Mouse (Mus musculus) megakaryocyte, embryonic 14.5 days (primary cell): ENCODE data around the gene Xkr8. TPM values are rescaled to one million over a fixed set of nuclear protein-coding genes. Genes with fewer than 3 reads are reported as not detected.
"Not testable (repeated sequence)": the region's sequence is repeated elsewhere in the genome, so short reads cannot be mapped to it uniquely, and the experiment has no call there.

Experiments
- H3K27me3 ChIP-seq: replicated peaks from 2 replicates; pipeline ENCODE3; 2012; ENCODE audit warnings: inconsistent platforms
- H3K36me3 ChIP-seq: replicated peaks from 2 replicates; pipeline ENCODE3; 2012; ENCODE audit warnings: low read length, inconsistent platforms, mixed read lengths
- H3K4me1 ChIP-seq: 2 replicates; pipeline ENCODE4 v1.6.1; 2012; ENCODE audit warnings: inconsistent platforms
- H3K4me3 ChIP-seq: replicated peaks from 2 replicates; pipeline ENCODE3; 2012; ENCODE audit warnings: moderate library complexity, mild to moderate bottlenecking, inconsistent platforms
- H3K9me3 ChIP-seq: 2 replicates; pipeline ENCODE4 v1.6.1; 2012; ENCODE audit warnings: inconsistent platforms
- FLI1 ChIP-seq: IDR thresholded peaks from 2 replicates; pipeline ENCODE4 v1.6.1; 2012; ENCODE audit warnings: low read length, inconsistent platforms, mixed read lengths
- GATA1 ChIP-seq: IDR thresholded peaks from 3 replicates; pipeline ENCODE4 v1.6.1; 2012; ENCODE audit warnings: mixed read lengths, low read length, inconsistent platforms, borderline replicate concordance
- polyA plus RNA-seq: library from polyadenylated mRNA; stranded (reverse); fragments of >175 nt; gene quantifications from 2 replicates; pipeline ENCODE4 v1.2.3, GENCODE M21; 2012; ENCODE audit warnings: low replicate concordance; ENCODE audit not compliant: insufficient read depth

Xkr8 gene
- polyA plus RNA-seq: 0.26 TPM in 1 of 2 replicates, not detected in the other

DNA sequence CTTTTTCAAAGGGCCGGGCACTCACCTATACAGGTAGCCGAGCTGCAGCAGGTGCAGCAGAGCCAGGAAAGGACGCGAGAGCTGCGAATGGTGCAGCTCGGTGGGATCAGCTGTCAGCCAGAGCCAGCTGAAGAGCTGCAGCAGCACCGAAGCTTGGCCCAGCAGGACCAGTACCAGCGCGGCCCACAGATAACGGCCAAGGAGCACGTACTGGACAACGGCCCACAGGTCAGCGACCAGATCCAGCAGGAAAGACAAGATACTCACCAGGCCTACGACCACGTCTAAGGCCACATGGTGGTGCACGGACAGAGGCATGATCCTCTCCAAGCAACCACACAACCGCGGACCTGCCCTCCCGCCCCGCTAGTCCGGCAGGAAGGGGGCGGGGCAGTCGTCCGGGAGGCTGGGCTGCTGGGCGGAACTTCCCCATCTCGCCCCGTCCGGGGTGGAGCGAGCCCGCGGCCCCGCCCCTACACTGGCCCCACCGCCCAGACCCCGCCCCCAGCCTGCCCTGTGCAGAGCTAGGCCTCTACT is at the start of gene Xkr8:
Xkr8 (minus strand) TSS at position 399 of the 537 bp plus-strand sequence.
- Histone ChIP-seq H3K4me1 (peaks cover 58% of the 10 kb centered on the region), H3K4me3 (peak within 1 kb of the TSS; percentile 92)

DNA sequence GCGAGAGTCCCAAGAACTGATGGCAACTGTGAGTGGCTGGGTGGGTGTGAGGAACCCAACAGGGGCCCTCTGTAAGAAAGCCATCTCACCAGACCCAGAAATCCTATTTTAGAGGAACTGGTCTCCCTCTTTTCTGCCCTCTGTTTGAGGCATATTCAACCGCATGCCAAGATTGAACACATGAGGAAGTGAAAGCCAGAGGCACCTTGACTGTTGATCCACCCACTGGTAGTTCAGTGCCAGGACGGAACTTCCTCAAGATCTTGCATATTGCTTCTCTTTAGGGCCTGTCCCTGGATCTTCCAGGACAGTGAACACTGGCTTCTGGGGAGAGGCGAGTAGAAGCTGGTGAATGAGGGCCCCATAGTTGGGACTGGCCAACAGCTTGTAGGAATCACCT is 47.9 kb upstream of the Xkr8 start:
- peaks cover 61% of the 10 kb centered on the region for H3K36me3 ChIP-seq
- no peak overlapping the region for H3K4me3 ChIP-seq
- peaks cover 25% of the 10 kb centered on the region for H3K4me1 ChIP-seq
- TF ChIP-seq FLI1 (no peak), GATA1 (no peak)
- H3K27me3 ChIP-seq: no peaks in the 10 kb centered on the region
- H3K9me3 ChIP-seq: no peaks in the 10 kb centered on the region

More for the DNA sequence above, at the start of gene Xkr8:
- no peaks in the 10 kb centered on the region for H3K9me3 ChIP-seq
- TF ChIP-seq FLI1 (no peak), GATA1 (no peak)
- H3K27me3 ChIP-seq: peaks cover 11% of the 10 kb centered on the region
- H3K36me3 ChIP-seq: peaks cover 18% of the 10 kb centered on the region

DNA sequence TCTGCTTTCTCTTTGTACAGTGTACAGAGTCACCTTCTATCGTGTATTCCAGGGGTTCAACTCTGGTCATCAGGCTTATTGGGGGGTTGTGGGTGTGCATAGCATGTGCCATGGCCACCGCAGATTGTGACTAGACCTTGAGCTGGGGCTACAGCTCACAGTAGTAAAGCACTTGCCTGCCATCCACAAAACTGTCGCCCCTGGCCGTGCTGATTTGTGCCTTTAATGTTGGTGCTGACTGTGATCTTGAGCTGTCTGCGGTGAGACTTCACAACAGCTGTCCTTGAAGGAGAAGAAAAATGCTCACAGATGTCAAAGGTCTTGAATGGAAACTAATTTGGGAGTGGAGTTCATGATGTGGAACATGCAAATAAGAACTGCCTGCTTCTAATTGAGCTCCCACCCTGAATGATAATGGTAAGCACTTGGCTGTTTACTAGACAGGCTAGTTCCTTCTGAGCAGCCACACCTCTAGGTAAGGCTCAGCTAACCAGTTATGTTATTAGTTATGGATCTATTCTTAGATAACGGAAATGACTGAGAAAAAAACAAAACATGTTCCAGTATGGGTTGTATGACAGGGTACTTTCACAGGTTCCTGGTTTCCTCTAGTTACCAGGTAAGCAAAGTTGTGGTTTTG is 46.3 kb upstream of the Xkr8 start:
- no peak overlapping the region for H3K4me3 ChIP-seq
- peaks cover 70% of the 10 kb centered on the region for H3K36me3 ChIP-seq
- TF ChIP-seq GATA1 (no peak), FLI1 (no peak)
- H3K27me3 ChIP-seq: no peaks in the 10 kb centered on the region
- peaks cover 15% of the 10 kb centered on the region for H3K4me1 ChIP-seq
- no peaks in the 10 kb centered on the region for H3K9me3 ChIP-seq

DNA sequence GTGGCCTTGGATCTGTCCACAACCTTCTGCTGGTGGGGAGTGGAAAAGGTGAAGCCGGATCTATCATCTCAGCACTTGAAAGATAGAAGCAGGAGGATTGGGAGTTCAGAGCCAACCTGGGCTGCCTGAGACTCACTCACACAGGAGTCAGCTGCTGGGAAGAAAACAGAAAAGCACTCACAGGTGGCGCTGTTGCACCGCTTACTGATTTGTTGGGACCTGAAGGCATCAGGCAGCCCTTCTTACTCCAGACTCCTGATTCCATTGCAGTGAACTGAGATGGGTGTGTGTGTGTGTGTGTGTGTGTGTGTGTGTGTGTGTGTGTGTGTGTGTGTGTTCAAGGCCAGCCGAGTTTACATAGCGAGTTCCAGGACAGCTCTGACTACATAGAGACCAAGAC is 44.4 kb upstream of the Xkr8 start:
- Histone ChIP-seq H3K4me3 (no peak overlapping the region), H3K36me3 (peaks cover 85% of the 10 kb centered on the region), H3K9me3 (no peaks in the 10 kb centered on the region), H3K27me3 (no peaks in the 10 kb centered on the region), H3K4me1 (no peaks in the 10 kb centered on the region)
- no peak for TF ChIP-seq GATA1

DNA sequence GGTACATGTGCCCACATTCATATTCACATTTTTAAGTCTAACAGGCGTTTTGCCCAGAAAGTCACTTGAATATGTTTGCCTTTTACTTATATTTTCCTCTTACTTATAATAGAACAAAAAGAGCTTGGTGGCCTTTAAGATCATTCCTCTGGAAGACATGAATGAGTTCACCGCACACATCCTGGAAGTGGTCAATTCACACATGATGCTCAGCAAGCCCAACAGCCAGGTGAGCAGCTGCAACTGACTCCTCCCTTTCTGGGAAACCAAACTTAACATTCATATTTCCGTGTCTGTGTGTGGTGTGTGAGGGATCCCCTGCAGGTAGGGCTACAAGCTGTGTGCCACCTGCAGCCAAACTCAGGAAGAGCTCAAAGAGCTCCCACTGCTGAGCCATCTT is 42.6 kb upstream of the Xkr8 start:
- Histone ChIP-seq H3K9me3 (no peaks in the 10 kb centered on the region), H3K4me3 (no peak overlapping the region), H3K4me1 (0 out of 2 replicates have a peak, but pooled peaks cover 3% of the 10 kb centered on the region), H3K36me3 (peaks cover 95% of the 10 kb centered on the region), H3K27me3 (no peaks in the 10 kb centered on the region)
- no peak for TF ChIP-seq FLI1
- TF ChIP-seq GATA1: no peak

DNA sequence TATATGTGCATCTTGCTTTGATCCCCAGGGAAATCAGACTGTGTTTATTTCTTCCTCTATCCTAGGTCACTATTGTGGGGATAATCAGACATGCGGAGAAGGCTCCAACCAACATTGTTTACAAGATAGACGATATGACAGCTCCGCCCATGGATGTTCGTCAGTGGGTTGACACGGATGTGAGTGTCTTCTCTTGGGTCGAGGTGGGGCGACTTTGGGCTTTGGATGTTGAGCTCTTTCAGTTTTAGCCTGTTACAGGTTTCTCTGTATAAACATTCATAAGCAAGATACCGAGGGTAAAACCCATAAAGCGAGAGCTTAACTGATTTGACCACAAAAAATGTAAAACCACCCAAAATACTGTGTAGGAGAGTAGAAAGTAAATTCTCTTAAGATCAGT is 39.4 kb upstream of the Xkr8 start:
- no peak for TF ChIP-seq GATA1
- no peak for TF ChIP-seq FLI1
- Histone ChIP-seq H3K4me1 (peaks cover 20% of the 10 kb centered on the region), H3K4me3 (no peak overlapping the region), H3K27me3 (no peaks in the 10 kb centered on the region), H3K36me3 (peaks cover 66% of the 10 kb centered on the region), H3K9me3 (no peaks in the 10 kb centered on the region)

DNA sequence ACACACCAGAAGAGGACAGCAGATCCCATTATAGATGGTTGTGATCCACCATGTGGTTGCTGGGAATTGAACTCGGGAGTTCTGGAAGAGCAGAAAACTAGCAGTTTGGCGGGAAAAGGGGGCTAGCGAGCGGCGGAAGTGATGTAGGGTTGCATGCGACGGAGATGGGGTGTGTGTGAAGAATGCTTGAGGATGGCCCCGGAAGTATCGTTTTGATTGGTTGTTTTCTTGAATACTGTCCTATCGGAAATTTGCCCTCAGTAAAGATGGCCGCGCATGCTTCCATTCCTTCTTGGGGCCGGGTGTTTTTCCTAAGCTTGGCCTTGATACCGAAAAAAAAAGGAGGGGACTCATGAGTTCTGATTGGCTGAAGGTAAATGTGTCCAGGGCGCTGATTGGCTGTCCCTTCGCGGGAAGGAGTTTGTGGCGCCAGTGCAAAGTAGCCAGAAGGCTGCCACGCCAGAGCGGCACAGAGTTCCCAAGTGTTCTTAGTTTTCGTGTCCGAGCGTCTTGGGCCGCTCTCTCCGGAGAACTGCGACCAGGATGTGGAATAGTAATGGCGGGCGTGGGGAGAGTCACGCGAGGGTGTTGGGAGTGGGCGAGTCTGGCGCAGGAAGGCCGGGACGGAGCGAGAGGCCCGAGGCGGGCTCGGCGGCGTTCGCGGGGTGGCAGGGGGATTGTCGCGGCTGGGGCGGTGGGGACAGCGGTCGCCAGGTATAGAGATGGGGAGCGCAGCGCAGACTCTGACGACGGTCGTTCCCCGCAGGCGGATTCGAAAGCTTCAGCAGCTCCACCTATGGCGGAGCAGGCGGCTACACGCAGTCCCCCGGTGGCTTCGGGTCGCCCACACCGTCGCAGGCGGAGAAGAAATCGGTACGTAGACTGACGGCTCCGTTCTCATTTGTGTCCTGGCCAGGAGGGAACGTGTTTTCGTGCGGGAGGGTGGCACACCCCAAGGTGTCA is 35.8 kb upstream of the Xkr8 start, which contains the start of gene Rpa2:
Rpa2 (plus strand) TSS at position 419 of the 963 bp plus-strand sequence.
- Histone ChIP-seq H3K4me1 (peaks cover 23% of the 10 kb centered on the region), H3K36me3 (peaks cover 31% of the 10 kb centered on the region), H3K4me3 (peak within 1 kb of the TSS; percentile 98), H3K27me3 (no peaks in the 10 kb centered on the region), H3K9me3 (no peaks in the 10 kb centered on the region)
- TF ChIP-seq FLI1 (peak; percentile 59; the same call in 1 of the 2 replicates), GATA1 (no peak)

DNA sequence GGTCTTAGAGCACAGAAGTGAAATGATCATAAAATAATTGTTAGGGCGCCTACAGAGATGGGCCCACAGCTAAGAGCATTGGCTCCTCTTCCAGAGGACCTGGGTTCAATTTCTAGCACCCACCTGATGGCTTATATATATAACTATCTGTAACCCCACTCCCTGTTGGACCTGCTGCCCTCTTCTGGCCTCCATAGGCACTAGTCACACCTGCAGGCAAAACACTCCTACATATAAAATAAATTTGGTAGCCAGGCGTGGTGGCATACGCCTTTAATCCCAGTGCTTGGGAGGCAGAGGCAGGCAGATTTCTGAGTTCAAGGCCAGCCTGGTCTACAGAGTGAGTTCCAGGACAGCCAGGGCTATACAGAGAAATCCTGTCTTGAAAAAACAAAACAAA is 30.8 kb upstream of the Xkr8 start:
- not testable (repeated sequence) for H3K36me3 ChIP-seq

DNA sequence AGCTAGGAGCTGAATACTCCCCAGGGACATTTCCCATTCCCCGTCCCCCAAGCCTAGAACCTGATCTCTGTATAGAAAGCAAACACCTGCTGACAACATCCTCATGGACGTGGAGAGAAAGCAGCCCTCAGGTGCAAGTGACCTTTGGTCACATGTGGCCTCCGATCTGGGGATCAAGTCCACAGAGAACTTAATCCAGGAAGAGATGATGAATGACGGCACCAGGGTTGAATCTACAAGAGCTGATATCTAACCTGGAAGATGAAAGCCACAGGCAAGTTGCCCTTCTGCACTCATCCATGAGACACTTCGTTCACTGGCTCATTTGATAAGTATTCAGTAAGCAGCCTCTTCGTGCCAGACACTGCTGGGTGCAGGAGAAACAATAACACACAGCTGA is 30.3 kb upstream of the Xkr8 start:
- Histone ChIP-seq H3K27me3 (peaks cover 11% of the 10 kb centered on the region), H3K36me3 (no peaks in the 10 kb centered on the region), H3K4me3 (no peak overlapping the region), H3K4me1 (peaks cover 18% of the 10 kb centered on the region), H3K9me3 (no peaks in the 10 kb centered on the region)
- TF ChIP-seq FLI1: no peak
- TF ChIP-seq GATA1: no peak

More for the DNA sequence above, 30.8 kb upstream of the Xkr8 start:
- H3K4me3 ChIP-seq, H3K27me3 ChIP-seq, H3K9me3 ChIP-seq: not testable (repeated sequence)
- peaks cover 16% of the 10 kb centered on the region for H3K4me1 ChIP-seq

DNA sequence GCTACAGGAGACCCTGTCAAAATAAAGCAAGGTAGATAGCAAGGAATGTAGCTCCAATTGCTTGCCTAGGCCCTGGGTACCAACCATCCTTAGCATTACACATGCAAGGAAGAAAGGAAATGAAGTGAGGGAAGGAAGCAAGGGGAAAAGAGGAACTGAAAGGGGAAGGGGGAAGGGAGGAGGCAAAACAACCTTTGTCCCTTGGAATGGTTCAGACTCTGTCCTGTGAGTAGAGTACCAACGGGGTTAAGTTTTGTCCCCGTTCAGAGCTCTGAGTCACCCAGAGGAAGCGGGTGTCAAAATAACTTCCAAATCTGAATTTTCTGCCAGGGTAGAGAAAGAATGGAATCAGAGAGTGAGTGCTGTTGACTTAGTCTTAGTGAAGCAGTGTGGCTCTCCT is 27.9 kb upstream of the Xkr8 start:
- no peaks in the 10 kb centered on the region for H3K36me3 ChIP-seq
- H3K27me3 ChIP-seq: peaks cover 29% of the 10 kb centered on the region

More for the DNA sequence above, 27.9 kb upstream of the Xkr8 start:
- Histone ChIP-seq H3K4me3 (no peak overlapping the region), H3K4me1 (peaks cover 28% of the 10 kb centered on the region), H3K9me3 (no peaks in the 10 kb centered on the region)
- TF ChIP-seq GATA1 (no peak), FLI1 (no peak)
